Mouse (Mus musculus) G1E (cell line): ENCODE results near the gene Cenpv.

Experiments used
- CTCF ChIP-seq: IDR thresholded peaks from 2 replicates; pipeline ENCODE4 v1.5.1; 2012; ENCODE audit warnings: low read depth, low read length, inconsistent platforms, mixed read lengths
- GATA1 ChIP-seq: IDR thresholded peaks from 2 replicates; pipeline ENCODE4 v1.6.1; 2012; ENCODE audit warnings: borderline replicate concordance, low read length, inconsistent platforms, mixed read lengths
- GATA2 ChIP-seq: IDR thresholded peaks from 2 replicates; pipeline ENCODE4 v1.6.1; 2012; ENCODE audit warnings: low read depth, low read length, inconsistent platforms, borderline replicate concordance

DNA sequence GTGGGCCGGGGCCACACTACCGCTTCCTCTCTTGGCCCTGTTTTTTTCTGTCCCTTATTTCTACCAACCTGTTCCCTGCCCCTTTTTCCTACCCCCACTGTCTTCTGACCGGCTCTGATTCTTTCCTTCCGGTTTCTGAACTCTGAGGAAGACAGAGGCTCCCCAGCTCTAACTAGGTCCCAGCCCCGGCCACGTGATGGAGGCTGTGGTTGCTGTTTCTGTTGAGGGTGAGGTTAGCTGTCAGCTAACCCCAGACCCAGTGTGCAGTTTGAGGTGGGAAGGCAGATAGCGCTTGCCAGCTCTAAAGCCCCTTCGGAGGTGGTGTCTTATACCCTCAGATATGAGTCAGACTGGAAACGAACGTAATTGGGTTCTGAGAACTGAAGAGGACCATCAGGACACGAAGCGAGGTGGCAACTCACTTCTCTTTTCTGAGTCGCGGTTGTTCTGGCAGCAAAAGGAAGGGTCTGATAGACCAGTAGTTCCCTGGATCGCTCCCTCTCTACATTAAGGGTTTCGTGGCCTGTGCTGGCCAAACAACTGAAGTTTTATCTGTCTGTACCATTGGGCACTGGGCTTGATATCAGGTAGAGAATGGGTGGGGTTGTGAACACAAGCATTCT, 37.6 kb upstream of the Cenpv start:
- no peak for TF ChIP-seq CTCF
- no peak for TF ChIP-seq GATA1
- TF ChIP-seq GATA2: no peak
